Mouse (Mus musculus) E14TG2a.4 (cell line): ENCODE data around the gene Pax2.

Experiments
- H3K27me3 ChIP-seq: 2 replicates; pipeline ENCODE4 v1.6.1; 2014; ENCODE audit warnings: low read length, control low read depth; ENCODE audit not compliant: insufficient read depth
- H3K36me3 ChIP-seq: 2 replicates; pipeline ENCODE4 v1.6.1; 2014; ENCODE audit warnings: low read length, control low read depth; ENCODE audit not compliant: insufficient read depth
- H3K4me1 ChIP-seq: replicated peaks from 2 replicates; pipeline ENCODE4 v1.6.1; 2014; ENCODE audit warnings: low read depth, low read length, control low read depth
- H3K4me3 ChIP-seq: replicated peaks from 2 replicates; pipeline ENCODE4 v1.5.1; 2014; ENCODE audit warnings: mild to moderate bottlenecking, low read length
- H3K9me3 ChIP-seq: 2 replicates; pipeline ENCODE4 v1.6.1; 2014; ENCODE audit warnings: low read length, control low read depth
- CTCF ChIP-seq: conservative IDR thresholded peaks from 2 replicates; pipeline ENCODE4 v1.5.1; 2014; ENCODE audit warnings: low read length
- NANOG ChIP-seq: IDR thresholded peaks from 2 replicates; pipeline ENCODE4 v1.6.1; 2014; ENCODE audit warnings: borderline replicate concordance, low read length, mixed read lengths
- POU5F1 ChIP-seq: IDR thresholded peaks from 2 replicates; pipeline ENCODE4 v1.6.1; 2014; ENCODE audit warnings: low read length, borderline replicate concordance

Pax2 gene

DNA sequence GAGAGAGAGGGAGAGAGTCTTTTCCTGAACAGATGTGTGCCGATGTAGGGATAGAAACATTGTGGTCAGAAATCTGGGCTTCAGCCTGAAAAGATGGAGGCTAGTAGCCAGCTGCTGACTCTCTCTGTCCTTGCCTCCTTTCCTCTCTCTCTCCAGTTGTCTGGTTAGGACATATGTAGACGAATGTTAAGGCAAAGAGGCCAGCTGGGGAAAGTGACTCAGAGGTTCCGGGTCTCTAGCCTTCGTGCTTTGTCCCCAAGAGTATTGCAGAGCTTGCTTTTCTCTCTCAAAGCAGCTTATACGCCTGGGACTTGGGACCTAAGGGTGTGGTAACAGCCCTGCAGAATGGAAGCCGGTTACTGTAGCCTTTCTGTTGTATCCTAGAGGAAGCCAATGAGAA, 62.8 kb downstream of the Pax2 start:
- Histone ChIP-seq H3K36me3 (no peaks in the 10 kb centered on the region), H3K4me1 (peaks cover 2% of the 10 kb centered on the region), H3K4me3 (no peak overlapping the region), H3K9me3 (no peaks in the 10 kb centered on the region), H3K27me3 (peaks cover 64% of the 10 kb centered on the region)
- TF ChIP-seq CTCF (no peak), POU5F1 (no peak), NANOG (no peak)

DNA sequence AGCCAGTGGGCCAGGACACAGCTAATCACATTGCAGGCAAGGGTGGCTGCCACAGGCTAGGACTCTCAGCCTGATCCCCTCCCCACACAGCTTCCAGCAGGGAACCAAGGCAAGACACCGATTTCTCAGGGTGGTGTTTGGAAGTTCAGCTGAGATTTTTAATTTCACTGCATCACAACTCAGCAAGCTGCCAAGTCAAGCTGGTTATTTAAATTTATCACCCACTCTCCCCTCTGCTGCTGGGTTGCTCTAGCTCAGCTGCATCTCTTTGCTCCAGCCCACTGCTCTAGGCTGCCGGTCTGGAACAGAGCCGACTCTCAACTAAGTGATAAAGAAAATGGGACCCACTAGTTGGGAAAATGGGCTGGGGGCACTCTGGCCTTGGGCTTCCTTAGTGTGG, 65.7 kb downstream of the Pax2 start:
- H3K4me3 ChIP-seq, result no peak overlapping the region
- no peaks in the 10 kb centered on the region for H3K9me3 ChIP-seq
- no peak for TF ChIP-seq POU5F1
- TF ChIP-seq CTCF, result no peak
- no peak for TF ChIP-seq NANOG
- peaks cover 2% of the 10 kb centered on the region for H3K4me1 ChIP-seq
- no peaks in the 10 kb centered on the region for H3K36me3 ChIP-seq
- H3K27me3 ChIP-seq, result peaks cover 59% of the 10 kb centered on the region

GRCm38 (mm10) chr19:44822295-44822694, 66.5 kb downstream of the Pax2 start:
- H3K9me3 ChIP-seq, result no peaks in the 10 kb centered on the region
- peaks cover 2% of the 10 kb centered on the region for H3K4me1 ChIP-seq
- peaks cover 59% of the 10 kb centered on the region for H3K27me3 ChIP-seq
- TF ChIP-seq NANOG (no peak), CTCF (no peak), POU5F1 (no peak)
- no peak overlapping the region for H3K4me3 ChIP-seq
- no peaks in the 10 kb centered on the region for H3K36me3 ChIP-seq

- no peaks in the 10 kb centered on the region for H3K9me3 ChIP-seq
- no peak for TF ChIP-seq CTCF
- TF ChIP-seq NANOG, result no peak
- TF ChIP-seq POU5F1, result no peak
- peaks cover 62% of the 10 kb centered on the region for H3K27me3 ChIP-seq
- H3K36me3 ChIP-seq, result no peaks in the 10 kb centered on the region
- H3K4me3 ChIP-seq, result no peak overlapping the region
- peaks cover 2% of the 10 kb centered on the region for H3K4me1 ChIP-seq
These were observed 67.8 kb downstream of the Pax2 start for GRCm38 (mm10) chr19:44823657-44824056.

DNA sequence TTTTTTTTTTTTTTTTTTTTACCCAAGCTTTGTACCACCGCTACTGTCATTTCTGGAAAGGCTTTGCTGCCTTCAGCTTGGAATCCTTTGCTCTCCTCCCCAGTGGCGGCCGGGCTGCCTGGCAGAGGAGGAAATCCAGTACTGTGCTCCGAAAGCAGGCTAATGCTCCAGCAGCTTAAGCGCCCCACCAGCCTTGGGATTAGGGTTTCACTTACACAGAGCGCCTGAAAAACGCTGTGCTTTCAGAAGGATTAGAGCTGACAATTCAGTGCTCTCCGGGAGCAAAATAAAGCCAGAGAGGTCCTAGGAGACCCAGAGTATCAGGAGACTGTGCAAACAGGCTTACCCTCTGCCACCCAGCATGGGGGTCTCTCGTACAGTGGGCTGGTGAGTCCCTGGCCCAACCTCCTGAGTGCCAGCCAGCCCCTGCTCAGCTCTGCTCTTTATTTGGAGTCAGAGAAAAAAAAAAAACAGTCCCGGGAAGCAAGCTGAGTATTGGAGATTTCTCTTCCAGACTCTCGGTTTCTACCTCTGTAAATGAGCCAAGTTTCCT, 69.4 kb downstream of the Pax2 start:
- Histone ChIP-seq H3K4me3 (no peak overlapping the region), H3K4me1 (no peaks in the 10 kb centered on the region; the same call in none of the 2 replicates), H3K9me3 (no peaks in the 10 kb centered on the region), H3K36me3 (no peaks in the 10 kb centered on the region), H3K27me3 (peaks cover 58% of the 10 kb centered on the region)
- TF ChIP-seq POU5F1 (no peak), NANOG (no peak), CTCF (no peak)

GRCm38 (mm10) chr19:44825819-44826218, 70.0 kb downstream of the Pax2 start:
- H3K36me3 ChIP-seq, result no peaks in the 10 kb centered on the region
- no peak overlapping the region for H3K4me3 ChIP-seq

DNA sequence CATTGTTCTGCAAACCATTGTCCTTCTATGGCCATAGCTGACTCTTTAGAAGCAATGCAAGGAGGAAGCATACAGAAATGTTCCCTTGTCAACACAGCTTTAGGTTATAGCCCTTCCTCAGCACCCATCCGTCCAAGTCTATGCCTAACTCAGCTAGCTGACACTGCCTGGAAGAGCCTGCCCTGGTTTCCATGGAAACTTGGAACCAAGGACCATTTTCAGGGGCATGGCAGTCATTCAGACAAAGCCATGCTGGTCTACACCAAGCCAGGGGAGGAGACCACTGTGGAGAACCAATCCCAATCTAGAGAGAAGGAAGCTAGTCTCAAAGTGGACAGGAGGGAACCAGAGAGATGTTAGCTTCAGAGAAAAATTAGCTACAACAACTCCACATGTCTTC, 77.5 kb downstream of the Pax2 start:
- H3K4me3 ChIP-seq, result no peak overlapping the region

More at GRCm38 (mm10) chr19:44825819-44826218, 70.0 kb downstream of the Pax2 start:
- TF ChIP-seq CTCF, result no peak; the same call in 1 of the 2 replicates
- no peak for TF ChIP-seq POU5F1
- TF ChIP-seq NANOG, result no peak
- H3K27me3 ChIP-seq, result peaks cover 56% of the 10 kb centered on the region
- no peaks in the 10 kb centered on the region for H3K9me3 ChIP-seq
- no peaks in the 10 kb centered on the region; the same call in none of the 2 replicates for H3K4me1 ChIP-seq

GRCm38 (mm10) chr19:44834218-44835041, 78.6 kb downstream of the Pax2 start:
- TF ChIP-seq NANOG (no peak), CTCF (no peak), POU5F1 (no peak)
- Histone ChIP-seq H3K36me3 (no peaks in the 10 kb centered on the region), H3K27me3 (peaks cover 88% of the 10 kb centered on the region), H3K9me3 (no peaks in the 10 kb centered on the region), H3K4me3 (peak overlapping the region; percentile 83), H3K4me1 (peaks cover 41% of the 10 kb centered on the region)

More for the DNA sequence above, 77.5 kb downstream of the Pax2 start:
- H3K4me1 ChIP-seq, result peaks cover 33% of the 10 kb centered on the region
- peaks cover 86% of the 10 kb centered on the region for H3K27me3 ChIP-seq
- no peaks in the 10 kb centered on the region for H3K36me3 ChIP-seq
- TF ChIP-seq POU5F1 (no peak), NANOG (no peak), CTCF (no peak)
- H3K9me3 ChIP-seq, result no peaks in the 10 kb centered on the region
